Mouse (Mus musculus) kidney, adult 2 months (tissue): ENCODE measurements around the gene Phactr1.

Experiments
- CTCF ChIP-seq: fragments of 200-500 bp; conservative IDR thresholded peaks from 2 replicates; pipeline ENCODE4 v1.5.1; 2011; ENCODE audit warnings: low read depth, mild to moderate bottlenecking, control low read depth, low read length, moderate library complexity, mixed read lengths; ENCODE audit not compliant: insufficient read depth, insufficient read length
- POLR2A ChIP-seq: fragments of 200-500 bp; IDR thresholded peaks from one replicate; pipeline ENCODE4 v1.6.1; 2011; ENCODE audit warnings: low read depth, low read length, control low read depth

GRCm38 (mm10) chr13:42976144-42976543 is 295.7 kb downstream of the Phactr1 start:
- TF ChIP-seq CTCF (no peak), POLR2A (no peak)
